Mouse (Mus musculus) thymus, adult 2 months (tissue): ENCODE data around the gene Actbl2. TPM values are rescaled to one million over a fixed set of nuclear protein-coding genes. Genes with fewer than 3 reads are reported as not detected.

Experiments
- DNase-seq: peaks from one replicate; pipeline ENCODE4 v3.0.0; 2021
- H3K27ac ChIP-seq: fragments of 200-500 bp; 2 replicates; pipeline ENCODE4 v1.5.1; 2012; ENCODE audit warnings: low read length, control low read depth; ENCODE audit not compliant: control insufficient read depth, insufficient read depth
- H3K27me3 ChIP-seq: fragments of 200-500 bp; 2 replicates; pipeline ENCODE4 v1.6.1; 2012; ENCODE audit warnings: mild to moderate bottlenecking, low read length, moderate library complexity, mixed read lengths; ENCODE audit not compliant: control insufficient read depth, insufficient read depth
- H3K36me3 ChIP-seq: fragments of 200-500 bp; 2 replicates; pipeline ENCODE4 v1.6.1; 2012; ENCODE audit warnings: mild to moderate bottlenecking, low read length, moderate library complexity; ENCODE audit not compliant: control insufficient read depth, insufficient read depth
- H3K4me1 ChIP-seq: fragments of 200-500 bp; replicated peaks from 2 replicates; pipeline ENCODE4 v1.6.1; 2012; ENCODE audit warnings: low read length; ENCODE audit not compliant: control insufficient read depth, insufficient read depth
- H3K4me3 ChIP-seq: fragments of 200-500 bp; 2 replicates; pipeline ENCODE4 v1.5.1; 2012; ENCODE audit warnings: mild to moderate bottlenecking, low read length, control low read depth, moderate library complexity; ENCODE audit not compliant: control insufficient read depth, insufficient read depth
- CTCF ChIP-seq: fragments of 200-500 bp; IDR thresholded peaks from 2 replicates; pipeline ENCODE4 v1.5.1; 2012; ENCODE audit warnings: mild to moderate bottlenecking, control low read depth, low read length, moderate library complexity, borderline replicate concordance; ENCODE audit not compliant: control insufficient read depth, poor library complexity, insufficient read depth; ENCODE audit errors: extremely low read depth
- POLR2A ChIP-seq: fragments of 200-500 bp; IDR thresholded peaks from 2 replicates; pipeline ENCODE4 v1.6.1; 2012; ENCODE audit warnings: mild to moderate bottlenecking, low read length, control low read depth, moderate library complexity; ENCODE audit not compliant: control insufficient read depth, poor library complexity, insufficient read depth; ENCODE audit errors: extremely low read depth
- WGBS: fragments of 180-500 bp; shearing (Covaris S2); methylation state at CpG from one replicate; pipeline ENCODE4 v1.1.7; 2018; 5-methylcytosine and 5-hydroxymethylcytosine counted together
- polyA plus RNA-seq: library from polyadenylated mRNA; depleted of rRNA; stranded (reverse); fragments of >200 nt; gene quantifications from 2 replicates; pipeline ENCODE4 v1.2.3, GENCODE M21; 2012

Actbl2 gene
- polyA plus RNA-seq, 1 experiment = not detected

- WGBS = 80% methylated on average over 7 of the region's 7 CpGs
- Histone ChIP-seq H3K36me3 (no peaks in the 10 kb centered on the region), H3K27me3 (no peaks in the 10 kb centered on the region), H3K4me3 (no peak overlapping the region), H3K27ac (no peak overlapping the region), H3K4me1 (peaks cover 4% of the 10 kb centered on the region)
- DNase-seq = no peak
- no peak for TF ChIP-seq CTCF
- no peak for TF ChIP-seq POLR2A
Observed at GRCm38 (mm10) chr13:111291958-111292493, 37.2 kb downstream of the Actbl2 start.

- TF ChIP-seq POLR2A (no peak), CTCF (no peak)
- H3K27me3 ChIP-seq = no peaks in the 10 kb centered on the region
- no peak overlapping the region for H3K27ac ChIP-seq
- H3K4me1 ChIP-seq = no peaks in the 10 kb centered on the region
- no peak overlapping the region for H3K4me3 ChIP-seq
- DNase-seq = no peak
- WGBS = 94% methylated on average over 2 of the region's 2 CpGs
- H3K36me3 ChIP-seq = no peaks in the 10 kb centered on the region
Observed at GRCm38 (mm10) chr13:111293478-111293877, 38.7 kb downstream of the Actbl2 start.

GRCm38 (mm10) chr13:111294965-111295494, 40.2 kb downstream of the Actbl2 start:
- no peak for TF ChIP-seq CTCF
- TF ChIP-seq POLR2A = no peak
- WGBS = 96% methylated on average over 4 of the region's 4 CpGs
- Histone ChIP-seq H3K4me3 (no peak overlapping the region), H3K4me1 (no peaks in the 10 kb centered on the region), H3K27ac (no peak overlapping the region), H3K27me3 (no peaks in the 10 kb centered on the region), H3K36me3 (no peaks in the 10 kb centered on the region)
- DNase-seq = no peak

- Histone ChIP-seq H3K27me3 (no peaks in the 10 kb centered on the region), H3K27ac (no peak overlapping the region), H3K36me3 (no peaks in the 10 kb centered on the region), H3K4me1 (no peaks in the 10 kb centered on the region), H3K4me3 (no peak overlapping the region)
- DNase-seq = no peak
- TF ChIP-seq POLR2A (no peak), CTCF (no peak)
- WGBS = 90% methylated on average over 5 of the region's 5 CpGs
Observed at GRCm38 (mm10) chr13:111296029-111296428, 41.2 kb downstream of the Actbl2 start.

GRCm38 (mm10) chr13:111297614-111298013, 42.8 kb downstream of the Actbl2 start:
- Histone ChIP-seq H3K27me3 (no peaks in the 10 kb centered on the region), H3K27ac (no peak overlapping the region), H3K4me3 (no peak overlapping the region), H3K36me3 (no peaks in the 10 kb centered on the region), H3K4me1 (no peaks in the 10 kb centered on the region)
- no peak for DNase-seq
- TF ChIP-seq CTCF = no peak
- no peak for TF ChIP-seq POLR2A
- 60% methylated on average over 6 of the region's 6 CpGs for WGBS

DNA sequence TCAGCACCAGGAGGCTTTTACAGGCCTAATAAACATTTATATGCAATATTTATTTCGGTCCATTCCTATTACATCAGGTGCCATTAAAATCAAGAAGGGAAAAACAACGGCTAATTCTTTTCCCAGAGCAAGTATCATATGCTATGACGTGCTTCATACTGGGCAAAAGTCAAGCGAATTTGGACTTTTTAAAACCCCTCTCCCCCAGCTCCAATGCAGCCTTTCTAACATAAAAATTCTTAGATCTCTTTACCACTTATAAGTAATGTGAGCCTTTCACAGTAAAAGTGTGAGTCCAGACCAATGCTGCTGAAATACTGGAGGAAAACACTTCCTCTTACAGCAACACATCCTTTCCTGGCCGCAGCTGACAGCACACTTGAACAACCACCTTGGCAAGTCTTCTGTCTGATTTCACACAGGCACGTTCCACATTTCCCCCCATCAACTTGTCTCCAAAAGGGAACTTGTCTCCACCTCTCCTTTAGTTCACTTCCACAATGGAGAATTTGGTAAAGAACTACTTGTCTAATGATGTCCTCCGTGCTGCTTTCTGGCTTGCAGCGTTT, 44.4 kb downstream of the Actbl2 start:
- no peaks in the 10 kb centered on the region for H3K4me1 ChIP-seq
- no peak for TF ChIP-seq POLR2A
- TF ChIP-seq CTCF = no peak
- no peak overlapping the region for H3K4me3 ChIP-seq
- no peaks in the 10 kb centered on the region for H3K27me3 ChIP-seq
- H3K36me3 ChIP-seq = no peaks in the 10 kb centered on the region
- no peak overlapping the region for H3K27ac ChIP-seq
- 71% methylated on average over 8 of the region's 8 CpGs for WGBS
- DNase-seq = no peak
